Mouse (Mus musculus): ENCODE measurements around the gene Znrf4. TPM values are rescaled to one million over a fixed set of nuclear protein-coding genes. Genes with fewer than 3 reads are reported as not detected.

Znrf4 gene
- polyA plus RNA-seq (2014; fragmentation: Nextera tagmentation; extraction: Ambion mirVana) = not detected in 2 replicates

- Histone ChIP-seq H3K4me1 (ENCODE audit: insufficient read depth) (peaks cover 3% of the 10 kb centered on the region; the same call in 1 of the 2 replicates), H3K27me3 (ENCODE audit: insufficient read depth, low read length) (peaks cover 48% of the 10 kb centered on the region), H3K4me2 (peak within 1 kb of the TSS; percentile 54), H3K4me3 (ENCODE audit: low read depth, low read length) (peak within 1 kb of the TSS; percentile 22), H3K36me3 (ENCODE audit: insufficient read depth) (no peaks in the 10 kb centered on the region), H3K9me3 (ENCODE audit: low read depth, low read length) (no peaks in the 10 kb centered on the region), H3K9ac (no peak within 1 kb of the TSS), H3K27ac (ENCODE audit: low read depth) (no peak within 1 kb of the TSS)
- no peak for TF ChIP-seq CTCF (IDR thresholded peaks at IDR 0.05; ENCODE audit: low read depth)
- 59% methylated on average over 22 of the region's 22 CpGs for WGBS
- DNase-seq = no peak
- ATAC-seq (ENCODE audit: insufficient read depth) = no peak
These were observed at the start of gene Znrf4 for GRCm38 (mm10) chr17:56512310-56512709. Gene Znrf4 (minus strand): TSS chr17:56512431.

- H3K4me3 ChIP-seq (ENCODE audit: low read depth, low read length) = no peak overlapping the region
- no peaks in the 10 kb centered on the region for H3K27me3 ChIP-seq (ENCODE audit: insufficient read depth, low read length)
- H3K9ac ChIP-seq = no peak overlapping the region
- H3K4me2 ChIP-seq = no peak overlapping the region
- no peaks in the 10 kb centered on the region for H3K9me3 ChIP-seq (ENCODE audit: low read depth, low read length)
- no peak for ATAC-seq (ENCODE audit: insufficient read depth)
- DNase-seq = no peak
- WGBS = 96% methylated on average over 2 of the region's 2 CpGs
- H3K27ac ChIP-seq (ENCODE audit: low read depth) = no peak overlapping the region
- no peak for TF ChIP-seq CTCF (IDR thresholded peaks at IDR 0.05; ENCODE audit: low read depth)
- no peaks in the 10 kb centered on the region for H3K4me1 ChIP-seq (ENCODE audit: insufficient read depth)
- H3K36me3 ChIP-seq (ENCODE audit: insufficient read depth) = peaks cover 62% of the 10 kb centered on the region
These were observed 49.6 kb upstream of the Znrf4 start for GRCm38 (mm10) chr17:56561866-56562265.

GRCm38 (mm10) chr17:56560131-56560530 lies 47.9 kb upstream of the Znrf4 start:
- Histone ChIP-seq H3K4me1 (ENCODE audit: insufficient read depth) (no peaks in the 10 kb centered on the region), H3K9ac (no peak overlapping the region), H3K4me3 (ENCODE audit: low read depth, low read length) (no peak overlapping the region), H3K36me3 (ENCODE audit: insufficient read depth) (peaks cover 45% of the 10 kb centered on the region), H3K27ac (ENCODE audit: low read depth) (no peak overlapping the region), H3K27me3 (ENCODE audit: insufficient read depth, low read length) (no peaks in the 10 kb centered on the region), H3K4me2 (no peak overlapping the region), H3K9me3 (ENCODE audit: low read depth, low read length) (no peaks in the 10 kb centered on the region)
- TF ChIP-seq CTCF (IDR thresholded peaks at IDR 0.05; ENCODE audit: low read depth) = no peak
- no peak for DNase-seq
- no peak for ATAC-seq (ENCODE audit: insufficient read depth)
- 61% methylated on average over 1 of the region's 1 CpGs for WGBS

- TF ChIP-seq CTCF (IDR thresholded peaks at IDR 0.05; ENCODE audit: low read depth) = no peak
- DNase-seq = no peak
- H3K27me3 ChIP-seq (ENCODE audit: insufficient read depth, low read length) = no peaks in the 10 kb centered on the region
- no peak overlapping the region for H3K27ac ChIP-seq (ENCODE audit: low read depth)
- no peaks in the 10 kb centered on the region for H3K9me3 ChIP-seq (ENCODE audit: low read depth, low read length)
- ATAC-seq (ENCODE audit: insufficient read depth) = no peak
- no peaks in the 10 kb centered on the region for H3K4me1 ChIP-seq (ENCODE audit: insufficient read depth)
- 66% methylated on average over 3 of the region's 3 CpGs for WGBS
- no peak overlapping the region for H3K4me3 ChIP-seq (ENCODE audit: low read depth, low read length)
- no peak overlapping the region for H3K9ac ChIP-seq
- H3K4me2 ChIP-seq = no peak overlapping the region
- peaks cover 38% of the 10 kb centered on the region for H3K36me3 ChIP-seq (ENCODE audit: insufficient read depth)
These were observed 47.2 kb upstream of the Znrf4 start for GRCm38 (mm10) chr17:56559386-56559785.

- Histone ChIP-seq H3K9ac (no peak overlapping the region), H3K4me2 (no peak overlapping the region), H3K4me3 (ENCODE audit: low read depth, low read length) (no peak overlapping the region), H3K27ac (ENCODE audit: low read depth) (no peak overlapping the region), H3K27me3 (ENCODE audit: insufficient read depth, low read length) (no peaks in the 10 kb centered on the region), H3K36me3 (ENCODE audit: insufficient read depth) (peaks cover 28% of the 10 kb centered on the region), H3K4me1 (ENCODE audit: insufficient read depth) (no peaks in the 10 kb centered on the region), H3K9me3 (ENCODE audit: low read depth, low read length) (no peaks in the 10 kb centered on the region)
- DNase-seq (peak; percentile 85), ATAC-seq (ENCODE audit: insufficient read depth) (peak; percentile 67)
- peak; percentile 90 for TF ChIP-seq CTCF (IDR thresholded peaks at IDR 0.05; ENCODE audit: low read depth)
- WGBS = 11% methylated on average over 3 of the region's 3 CpGs
These were observed 46.2 kb upstream of the Znrf4 start for GRCm38 (mm10) chr17:56558448-56558847.

GRCm38 (mm10) chr17:56554122-56554551 lies 41.9 kb upstream of the Znrf4 start, which contains the start of gene Gm20219:
Gene Gm20219 (minus strand): TSS chr17:56554387.
- H3K4me1 ChIP-seq (ENCODE audit: insufficient read depth) = no peaks in the 10 kb centered on the region
- peak; percentile 61 for DNase-seq
- H3K36me3 ChIP-seq (ENCODE audit: insufficient read depth) = no peaks in the 10 kb centered on the region
- H3K27ac ChIP-seq (ENCODE audit: low read depth) = no peak within 1 kb of the TSS
- ATAC-seq (ENCODE audit: insufficient read depth) = peak; percentile 73
- WGBS = 57% methylated on average over 20 of the region's 20 CpGs
- H3K27me3 ChIP-seq (ENCODE audit: insufficient read depth, low read length) = no peaks in the 10 kb centered on the region
- no peak within 1 kb of the TSS for H3K4me3 ChIP-seq (ENCODE audit: low read depth, low read length)
- H3K4me2 ChIP-seq = peak within 1 kb of the TSS; percentile 35; the same call in 1 of the 2 replicates
- no peaks in the 10 kb centered on the region for H3K9me3 ChIP-seq (ENCODE audit: low read depth, low read length)
- TF ChIP-seq CTCF (IDR thresholded peaks at IDR 0.05; ENCODE audit: low read depth) = no peak
- no peak within 1 kb of the TSS; the same call in 1 of the 2 replicates for H3K9ac ChIP-seq

GRCm38 (mm10) chr17:56552781-56553363 lies 40.6 kb upstream of the Znrf4 start:
- H3K9me3 ChIP-seq (ENCODE audit: low read depth, low read length) = no peaks in the 10 kb centered on the region
- H3K27ac ChIP-seq (ENCODE audit: low read depth) = no peak overlapping the region
- WGBS = 62% methylated on average over 5 of the region's 5 CpGs
- DNase-seq = peak; percentile 86
- ATAC-seq (ENCODE audit: insufficient read depth) = peak; percentile 30; the same call in 1 of the 2 replicates
- no peaks in the 10 kb centered on the region for H3K36me3 ChIP-seq (ENCODE audit: insufficient read depth)
- H3K4me3 ChIP-seq (ENCODE audit: low read depth, low read length) = no peak overlapping the region
- H3K4me2 ChIP-seq = no peak overlapping the region
- H3K4me1 ChIP-seq (ENCODE audit: insufficient read depth) = no peaks in the 10 kb centered on the region
- no peak overlapping the region for H3K9ac ChIP-seq
- TF ChIP-seq CTCF (IDR thresholded peaks at IDR 0.05; ENCODE audit: low read depth) = peak; percentile 100
- no peaks in the 10 kb centered on the region for H3K27me3 ChIP-seq (ENCODE audit: insufficient read depth, low read length)
